Mouse (Mus musculus): ENCODE results near the gene Psma5. TPM values are rescaled to one million over a fixed set of nuclear protein-coding genes. Genes with fewer than 3 reads are reported as not detected.

Gene Psma5
- polyA plus RNA-seq, 1 experiment from 2014 or later = 222 TPM

GRCm38 (mm10) chr3:108314038-108314675 is 57.4 kb downstream of the Psma5 start:
- no peak overlapping the region for H3K4me3 ChIP-seq
- no peaks in the 10 kb centered on the region for H3K9me3 ChIP-seq (replicated peaks)
- H3K27me3 ChIP-seq (replicated peaks) = no peaks in the 10 kb centered on the region
- no peak overlapping the region for H3K4me2 ChIP-seq
- WGBS (ENCODE audit: insufficient replicate concordance) = 57% methylated on average over 8 of the region's 8 CpGs
- no peaks in the 10 kb centered on the region for H3K36me3 ChIP-seq
- no peak for ATAC-seq
- H3K9ac ChIP-seq = no peak overlapping the region
- H3K27ac ChIP-seq = no peak overlapping the region
- peaks cover 8% of the 10 kb centered on the region for H3K4me1 ChIP-seq

- no peak for ATAC-seq
- no peak overlapping the region for H3K4me2 ChIP-seq
- H3K4me1 ChIP-seq = peaks cover 18% of the 10 kb centered on the region
- no peaks in the 10 kb centered on the region for H3K27me3 ChIP-seq (replicated peaks)
- 52% methylated on average over 2 of the region's 2 CpGs for WGBS (ENCODE audit: insufficient replicate concordance)
- H3K36me3 ChIP-seq = no peaks in the 10 kb centered on the region
- no peaks in the 10 kb centered on the region for H3K9me3 ChIP-seq (replicated peaks)
- H3K27ac ChIP-seq = no peak overlapping the region
- H3K9ac ChIP-seq = no peak overlapping the region
- H3K4me3 ChIP-seq = no peak overlapping the region
Measured at GRCm38 (mm10) chr3:108318517-108318916, 61.8 kb downstream of the Psma5 start.

DNA sequence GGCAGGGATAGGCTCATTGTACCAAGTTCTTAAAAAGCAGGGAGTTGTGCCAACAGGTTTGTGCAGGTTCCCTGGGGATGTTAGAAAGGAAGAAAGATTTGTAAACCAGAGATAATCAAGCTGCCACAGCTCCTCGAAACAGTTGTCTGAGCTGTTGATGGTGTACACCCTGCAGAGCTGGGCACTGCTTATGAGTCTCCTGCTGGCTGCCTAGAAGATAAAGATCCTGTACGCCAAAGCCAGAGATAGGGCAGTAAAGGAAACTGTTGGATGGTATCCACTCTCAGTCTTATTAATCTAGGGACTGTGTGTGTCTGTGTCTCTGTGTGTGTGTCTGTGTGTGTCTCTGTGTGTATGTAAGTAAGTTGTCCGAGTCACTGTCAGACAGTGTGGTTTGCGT is 64.9 kb downstream of the Psma5 start:
- no peak overlapping the region for H3K9ac ChIP-seq
- peaks cover 10% of the 10 kb centered on the region for H3K4me1 ChIP-seq
- peak; percentile 52; the same call in 1 of the 2 replicates for ATAC-seq
- H3K27ac ChIP-seq = no peak overlapping the region
- H3K4me2 ChIP-seq = no peak overlapping the region
- no peak overlapping the region for H3K4me3 ChIP-seq
- H3K9me3 ChIP-seq (replicated peaks) = no peaks in the 10 kb centered on the region
- H3K27me3 ChIP-seq (replicated peaks) = no peaks in the 10 kb centered on the region
- WGBS (ENCODE audit: insufficient replicate concordance) = 50% methylated on average over 4 of the region's 4 CpGs
- no peaks in the 10 kb centered on the region for H3K36me3 ChIP-seq

- Histone ChIP-seq H3K27me3 (replicated peaks) (no peaks in the 10 kb centered on the region), H3K4me2 (no peak overlapping the region), H3K9me3 (replicated peaks) (no peaks in the 10 kb centered on the region), H3K36me3 (no peaks in the 10 kb centered on the region), H3K4me1 (peaks cover 10% of the 10 kb centered on the region), H3K4me3 (no peak overlapping the region), H3K27ac (no peak overlapping the region), H3K9ac (no peak overlapping the region)
- no peak for ATAC-seq
- 56% methylated on average over 4 of the region's 4 CpGs for WGBS (ENCODE audit: insufficient replicate concordance)
Measured at GRCm38 (mm10) chr3:108322136-108322535, 65.4 kb downstream of the Psma5 start.

DNA sequence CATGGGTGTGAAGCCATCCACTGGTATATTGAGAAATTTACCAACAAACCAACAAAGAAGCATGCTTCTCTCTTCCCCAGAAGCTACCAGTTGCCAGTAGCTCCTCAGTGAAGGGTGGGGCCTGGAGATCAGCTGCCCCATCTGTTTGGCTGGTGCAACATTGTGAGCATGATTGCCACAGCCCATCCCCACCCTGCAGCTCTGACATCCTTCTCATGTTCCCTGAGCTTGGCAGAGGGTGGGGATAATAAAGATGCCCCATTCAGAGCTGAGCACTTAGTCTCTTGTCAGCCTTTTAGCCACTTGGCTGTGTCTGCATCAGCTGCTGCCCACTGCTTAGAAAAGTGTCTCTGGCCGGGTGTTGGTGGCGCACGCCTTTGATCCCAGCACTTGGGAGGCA is 66.2 kb downstream of the Psma5 start:
- WGBS (ENCODE audit: insufficient replicate concordance) = 86% methylated on average over 3 of the region's 3 CpGs

GRCm38 (mm10) chr3:108324837-108325236 is 68.1 kb downstream of the Psma5 start:
- H3K4me2 ChIP-seq = no peak overlapping the region
- H3K27me3 ChIP-seq (replicated peaks) = no peaks in the 10 kb centered on the region
- no peak for ATAC-seq
- no peak overlapping the region for H3K9ac ChIP-seq
- no peaks in the 10 kb centered on the region for H3K36me3 ChIP-seq
- 75% methylated on average over 4 of the region's 4 CpGs for WGBS (ENCODE audit: insufficient replicate concordance)
- H3K4me3 ChIP-seq = no peak overlapping the region
- H3K9me3 ChIP-seq (replicated peaks) = no peaks in the 10 kb centered on the region
- H3K4me1 ChIP-seq = peaks cover 10% of the 10 kb centered on the region
- no peak overlapping the region for H3K27ac ChIP-seq

More for the DNA sequence above, 66.2 kb downstream of the Psma5 start:
- Histone ChIP-seq H3K27me3 (replicated peaks) (no peaks in the 10 kb centered on the region), H3K4me1 (peaks cover 10% of the 10 kb centered on the region), H3K27ac (no peak overlapping the region), H3K9me3 (replicated peaks) (no peaks in the 10 kb centered on the region), H3K4me3 (no peak overlapping the region), H3K9ac (no peak overlapping the region), H3K36me3 (no peaks in the 10 kb centered on the region), H3K4me2 (no peak overlapping the region)
- ATAC-seq = peak; percentile 86

- no peak overlapping the region for H3K9ac ChIP-seq
- no peak overlapping the region for H3K27ac ChIP-seq
- 83% methylated on average over 9 of the region's 9 CpGs for WGBS (ENCODE audit: insufficient replicate concordance)
- no peak overlapping the region for H3K4me2 ChIP-seq
- H3K9me3 ChIP-seq (replicated peaks) = no peaks in the 10 kb centered on the region
- H3K4me1 ChIP-seq = peaks cover 10% of the 10 kb centered on the region
- H3K27me3 ChIP-seq (replicated peaks) = no peaks in the 10 kb centered on the region
- H3K36me3 ChIP-seq = no peaks in the 10 kb centered on the region
- ATAC-seq = no peak
- no peak overlapping the region for H3K4me3 ChIP-seq
Measured at GRCm38 (mm10) chr3:108325521-108325920, 68.8 kb downstream of the Psma5 start.

- Histone ChIP-seq H3K27me3 (replicated peaks) (no peaks in the 10 kb centered on the region), H3K9ac (no peak overlapping the region), H3K9me3 (replicated peaks) (no peaks in the 10 kb centered on the region), H3K4me3 (no peak overlapping the region), H3K27ac (no peak overlapping the region), H3K4me1 (peaks cover 6% of the 10 kb centered on the region), H3K4me2 (no peak overlapping the region), H3K36me3 (peaks cover 5% of the 10 kb centered on the region; the same call in 1 of the 2 replicates)
- 79% methylated on average over 8 of the region's 8 CpGs for WGBS (ENCODE audit: insufficient replicate concordance)
- no peak for ATAC-seq
Measured at GRCm38 (mm10) chr3:108327275-108327674, 70.5 kb downstream of the Psma5 start.

DNA sequence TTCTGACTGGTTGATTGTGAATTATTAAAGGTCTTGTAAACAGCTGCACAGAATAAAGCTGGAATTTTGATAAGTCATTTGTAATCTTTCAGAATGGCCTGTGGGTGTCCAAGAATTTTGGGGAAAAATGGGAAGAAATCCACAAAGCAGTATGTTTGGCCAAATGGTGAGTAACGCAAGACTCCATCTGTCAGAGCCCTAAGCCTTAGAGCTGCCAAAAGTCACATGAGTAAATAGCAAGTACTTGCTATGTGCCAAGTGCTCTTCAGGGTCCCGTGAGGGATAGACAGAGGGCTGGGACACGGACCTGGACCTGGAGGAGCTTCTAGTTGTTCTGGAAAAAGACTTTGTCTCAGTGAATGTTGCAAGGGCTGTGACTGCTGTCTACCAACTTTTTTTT is 71.2 kb downstream of the Psma5 start:
- Histone ChIP-seq H3K9ac (no peak overlapping the region), H3K4me3 (no peak overlapping the region), H3K36me3 (peaks cover 11% of the 10 kb centered on the region; the same call in 1 of the 2 replicates), H3K4me1 (peaks cover 3% of the 10 kb centered on the region), H3K4me2 (no peak overlapping the region), H3K27me3 (replicated peaks) (no peaks in the 10 kb centered on the region), H3K9me3 (replicated peaks) (no peaks in the 10 kb centered on the region), H3K27ac (no peak overlapping the region)
- no peak for ATAC-seq
- WGBS (ENCODE audit: insufficient replicate concordance) = 82% methylated on average over 3 of the region's 3 CpGs

DNA sequence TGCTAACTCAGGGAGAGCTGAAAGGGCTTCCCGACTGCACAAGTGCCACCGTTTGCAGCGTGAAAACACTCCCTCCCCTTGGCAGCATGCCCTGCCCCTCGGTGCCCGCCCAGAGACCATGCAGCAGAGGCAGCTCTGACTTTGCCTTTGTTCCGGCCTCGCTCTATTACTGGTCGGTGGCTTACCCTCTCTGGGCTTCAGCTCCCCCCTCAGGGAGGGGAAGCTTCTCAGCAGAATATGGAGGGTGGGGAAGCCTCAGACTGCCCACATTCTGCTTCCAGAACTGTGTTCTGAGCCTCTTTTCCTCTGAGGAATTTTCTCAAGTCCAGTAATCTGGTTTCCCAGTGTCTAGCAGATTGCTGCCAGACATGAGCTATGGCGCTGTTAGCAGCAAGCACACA is 71.7 kb downstream of the Psma5 start:
- no peaks in the 10 kb centered on the region for H3K27me3 ChIP-seq (replicated peaks)
- H3K4me1 ChIP-seq = no peaks in the 10 kb centered on the region
- H3K36me3 ChIP-seq = peaks cover 13% of the 10 kb centered on the region; the same call in 1 of the 2 replicates
- H3K9ac ChIP-seq = no peak overlapping the region
- 67% methylated on average over 9 of the region's 9 CpGs for WGBS (ENCODE audit: insufficient replicate concordance)
- no peak overlapping the region for H3K4me2 ChIP-seq
- ATAC-seq = no peak
- H3K27ac ChIP-seq = no peak overlapping the region
- H3K4me3 ChIP-seq = no peak overlapping the region
- H3K9me3 ChIP-seq (replicated peaks) = no peaks in the 10 kb centered on the region

Other genes starting within 250 kb of the Psma5 start
- gene Gstm1, start 239.0 kb upstream of the Psma5 start, polyA plus RNA-seq (2016; fragmentation: Nextera tagmentation; extraction: Ambion mirVana) = 228 and 237 TPM in 2 replicates
- gene Gstm4, start 212.0 kb upstream of the Psma5 start, polyA plus RNA-seq (2016; fragmentation: Nextera tagmentation; extraction: Ambion mirVana) = 16.2 and 16.6 TPM in 2 replicates
- gene Ampd2, start 170.3 kb upstream of the Psma5 start, polyA plus RNA-seq (2016; fragmentation: Nextera tagmentation; extraction: Ambion mirVana) = 77.4 and 80.6 TPM in 2 replicates
- gene Gnat2, start 164.1 kb upstream of the Psma5 start, polyA plus RNA-seq (2016; fragmentation: Nextera tagmentation; extraction: Ambion mirVana) = 2.7 and 3.3 TPM in 2 replicates
- gene Gnai3, start 110.8 kb upstream of the Psma5 start, polyA plus RNA-seq (2016; fragmentation: Nextera tagmentation; extraction: Ambion mirVana) = 89.0 and 91.7 TPM in 2 replicates
- 0.04 TPM in 1 of 2 replicates, not detected in the other for gene Gpr61, start 102.0 kb upstream of the Psma5 start, polyA plus RNA-seq (2016; fragmentation: Nextera tagmentation; extraction: Ambion mirVana)
- gene Amigo1, start 70.6 kb upstream of the Psma5 start, polyA plus RNA-seq (2016; fragmentation: Nextera tagmentation; extraction: Ambion mirVana) = 1.1 and 1.2 TPM in 2 replicates
- 2.8 TPM in 2 replicates for gene Cyb561d1, start 55.7 kb upstream of the Psma5 start, polyA plus RNA-seq (2016; fragmentation: Nextera tagmentation; extraction: Ambion mirVana)
- 4.5 and 4.9 TPM in 2 replicates for gene Atxn7l2, start 46.0 kb upstream of the Psma5 start, polyA plus RNA-seq (2016; fragmentation: Nextera tagmentation; extraction: Ambion mirVana)
- gene Sypl2, start 30.3 kb upstream of the Psma5 start, polyA plus RNA-seq (2016; fragmentation: Nextera tagmentation; extraction: Ambion mirVana) = 0.12 and 0.14 TPM in 2 replicates
- gene Sort1, start 27.2 kb downstream of the Psma5 start, polyA plus RNA-seq (2016; fragmentation: Nextera tagmentation; extraction: Ambion mirVana) = 6.5 and 6.9 TPM in 2 replicates
- gene Mybphl, start 108.0 kb downstream of the Psma5 start, polyA plus RNA-seq (2016; fragmentation: Nextera tagmentation; extraction: Ambion mirVana) = 0.19 TPM in 1 of 2 replicates, not detected in the other
- gene Psrc1, start 126.9 kb downstream of the Psma5 start, polyA plus RNA-seq (2016; fragmentation: Nextera tagmentation; extraction: Ambion mirVana) = 20.2 and 21.2 TPM in 2 replicates
- gene Celsr2, start 158.6 kb downstream of the Psma5 start, polyA plus RNA-seq (2016; fragmentation: Nextera tagmentation; extraction: Ambion mirVana) = 0.49 and 0.93 TPM in 2 replicates
- 132 and 134 TPM in 2 replicates for gene Sars, start 188.3 kb downstream of the Psma5 start, polyA plus RNA-seq (2016; fragmentation: Nextera tagmentation; extraction: Ambion mirVana)

Data from liver, embryonic 12.5 days (tissue).